Mouse (Mus musculus) erythroid progenitor cell, adult 5-6 weeks (primary cell): Measurements from ENCODE around the gene Reep3. TPM values are rescaled to one million over a fixed set of nuclear protein-coding genes. Genes with fewer than 3 reads are reported as not detected.

Experiments
- total RNA-seq, 2 experiments: library from RNA; stranded (forward) in 1 of 2; stranded (reverse) in 1 of 2; fragments of 150-400 nt in 1 of 2; fragments of 186-747, 209-891 nt in 1 of 2; gene quantifications; 2 replicates each; pipeline versions ENCODE4 v1.2.3 to v1.2.4; 2015 to 2017; ENCODE audit warnings: low replicate concordance in 2 of 2

Gene Reep3
- total RNA-seq, 2 experiments from 2014 or later = 7.9 to 23.9 TPM

Other genes starting within 250 kb of the Reep3 start
- gene Jmjd1c, start 820 bp downstream of the Reep3 start, total RNA-seq (2015; ENCODE audit: low replicate concordance) = 33.5 and 37.1 TPM in 2 replicates
- gene Jmjd1c, start 820 bp downstream of the Reep3 start, total RNA-seq (2017; ENCODE audit: low replicate concordance) = 19.8 and 26.1 TPM in 2 replicates
- 10.1 and 27.2 TPM in 2 replicates for gene Nrbf2, start 188.4 kb upstream of the Reep3 start, total RNA-seq (2015; ENCODE audit: low replicate concordance)
- gene Nrbf2, start 188.4 kb upstream of the Reep3 start, total RNA-seq (2017; ENCODE audit: low replicate concordance) = 2.8 and 18.2 TPM in 2 replicates